Mouse (Mus musculus): ENCODE measurements around the gene Nrsn2.

Gene Nrsn2

DNA sequence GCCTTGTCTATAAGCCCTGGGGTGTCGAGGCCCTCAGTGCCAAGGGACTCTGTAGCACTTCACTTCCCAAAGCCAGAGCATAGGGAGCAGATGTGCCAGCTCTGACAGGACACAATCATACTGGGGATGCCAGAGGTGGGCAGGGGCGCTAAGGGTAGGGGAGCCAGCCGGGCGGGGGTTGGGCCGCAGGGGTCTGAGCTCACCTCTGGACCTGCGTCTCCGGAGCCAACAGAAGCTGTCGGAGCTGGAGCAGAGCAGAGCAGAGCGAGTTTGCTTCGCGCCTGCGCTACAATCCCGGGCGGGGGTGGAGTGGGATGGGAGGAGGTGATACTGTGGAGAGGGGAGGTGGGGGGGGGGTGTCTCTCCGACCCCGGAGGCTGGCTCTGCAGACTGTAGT is at the start of gene Nrsn2:
Gene Nrsn2, minus strand, starts transcription at position 294 of the 397 bp plus-strand sequence.
- ATAC-seq (ENCODE audit: insufficient number of reproducible peaks, low FRiP score, low TSS enrichment) = no peak

DNA sequence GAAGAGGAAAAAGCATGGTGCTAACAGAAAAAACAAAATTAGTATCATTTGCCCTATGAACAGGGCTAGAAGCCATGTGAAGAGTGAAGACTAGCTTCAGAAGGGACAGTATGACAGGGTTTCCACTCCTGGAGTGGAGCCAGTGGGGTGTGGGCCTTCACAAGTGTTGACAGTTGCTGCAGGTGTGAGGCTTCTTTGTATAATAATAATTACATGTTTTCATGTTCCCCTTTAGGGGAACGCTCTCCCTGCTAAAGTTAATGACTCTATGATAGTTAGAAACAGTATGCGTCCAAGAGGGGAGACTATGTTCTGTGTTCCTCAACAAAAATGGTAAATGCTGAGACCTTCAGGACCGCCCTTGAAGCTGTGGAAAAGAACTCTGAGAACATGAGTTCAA is 39.3 kb upstream of the Nrsn2 start:
- no peak for ATAC-seq (ENCODE audit: insufficient number of reproducible peaks, low FRiP score, low TSS enrichment)

DNA sequence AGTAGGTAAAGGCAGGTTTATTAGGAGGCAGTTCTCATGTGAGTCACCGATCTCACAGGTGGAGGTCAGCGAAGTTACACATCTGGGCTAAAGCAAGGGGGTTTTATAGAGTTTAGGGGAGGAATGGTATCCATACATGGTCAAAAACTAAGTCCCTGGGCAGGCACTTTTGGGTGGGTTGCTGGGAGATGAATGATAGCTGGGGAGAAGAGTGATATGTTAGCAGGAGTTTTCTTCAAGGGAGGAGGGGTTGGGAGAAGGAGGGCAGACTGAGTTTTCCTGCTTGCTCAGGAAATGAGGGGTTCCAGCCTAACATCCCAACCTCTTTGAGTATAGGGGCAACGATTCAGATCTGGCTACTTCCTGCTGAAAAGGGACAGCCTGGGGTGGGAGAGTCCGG is 38.8 kb upstream of the Nrsn2 start, which contains the start of gene 6820408C15Rik:
Gene 6820408C15Rik, plus strand, starts transcription at position 301 of the 400 bp plus-strand sequence.
- no peak for ATAC-seq (ENCODE audit: insufficient number of reproducible peaks, low FRiP score, low TSS enrichment)

DNA sequence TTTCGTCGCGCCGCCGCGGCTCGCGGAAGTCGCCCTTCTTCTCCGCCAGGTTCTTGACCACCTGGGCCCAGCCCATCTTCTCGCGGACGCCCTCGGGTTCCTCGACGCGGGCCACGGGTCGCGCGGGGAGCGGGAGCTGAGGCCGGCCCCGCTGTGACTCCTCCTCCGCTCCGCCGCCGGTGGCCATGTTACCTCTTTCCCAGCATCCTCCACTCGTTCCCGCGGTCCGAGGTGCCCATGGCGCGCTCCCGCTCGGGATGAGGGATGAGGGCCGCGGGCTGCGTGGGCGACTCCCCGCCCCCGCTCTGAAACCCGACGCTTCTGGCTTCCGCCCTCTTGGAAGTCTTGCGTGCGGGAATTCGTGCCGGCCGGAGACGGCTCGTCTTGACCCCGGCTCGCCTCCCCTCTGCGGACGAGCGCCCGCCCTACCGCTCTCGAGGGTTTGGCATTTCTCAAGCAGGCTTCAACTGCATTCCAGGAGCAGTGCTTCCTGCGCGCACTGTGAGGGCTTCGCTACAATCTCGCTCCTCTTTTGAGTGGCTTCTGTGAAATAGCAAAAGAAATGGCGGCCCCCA is 38.2 kb upstream of the Nrsn2 start, which contains the start of gene Zcchc3:
Gene Zcchc3, minus strand, starts transcription at position 437 of the 575 bp plus-strand sequence.
- ATAC-seq (ENCODE audit: insufficient number of reproducible peaks, low FRiP score, low TSS enrichment) = peak; percentile 90

DNA sequence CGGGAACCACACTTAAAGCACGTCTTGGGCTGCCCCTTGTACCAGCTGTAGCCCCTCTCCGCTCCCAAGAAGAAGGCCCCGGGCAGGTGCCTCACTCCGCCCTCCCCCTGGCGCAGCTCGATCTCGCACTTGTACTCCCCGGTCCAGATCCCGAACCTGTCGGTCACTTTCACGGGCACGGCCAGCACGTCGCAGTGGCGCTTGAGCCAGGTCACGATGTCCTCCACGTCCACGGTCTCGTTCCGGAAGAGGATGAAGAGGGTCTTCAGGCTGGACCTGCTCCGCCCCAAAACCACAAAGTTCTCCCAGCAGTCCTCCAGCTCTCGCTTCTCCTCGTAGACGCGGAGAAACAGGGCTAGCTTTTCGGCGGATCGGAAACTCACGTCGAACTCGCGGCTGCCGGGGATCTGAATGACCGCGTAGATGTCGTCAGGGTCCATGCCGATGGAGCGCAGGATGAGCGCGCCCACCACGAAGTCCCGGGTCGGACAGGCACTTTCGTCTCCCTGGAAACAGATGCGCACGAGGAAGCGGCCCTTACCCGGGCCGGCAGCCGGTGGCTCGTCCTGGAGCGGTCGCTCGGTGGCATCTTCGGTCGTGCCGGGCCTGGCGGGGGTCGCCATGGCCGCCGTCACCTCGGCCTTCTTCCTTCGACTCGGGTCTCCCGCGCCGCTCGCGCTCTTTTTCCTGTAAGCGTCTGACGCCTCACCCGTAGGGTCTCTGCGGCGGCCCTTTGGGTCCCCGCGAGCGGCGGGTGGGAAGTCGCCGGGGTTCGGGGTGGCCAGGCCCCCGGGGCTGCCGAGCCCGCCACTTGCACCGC is 37.5 kb upstream of the Nrsn2 start:
- no peak for ATAC-seq (ENCODE audit: insufficient number of reproducible peaks, low FRiP score, low TSS enrichment)

DNA sequence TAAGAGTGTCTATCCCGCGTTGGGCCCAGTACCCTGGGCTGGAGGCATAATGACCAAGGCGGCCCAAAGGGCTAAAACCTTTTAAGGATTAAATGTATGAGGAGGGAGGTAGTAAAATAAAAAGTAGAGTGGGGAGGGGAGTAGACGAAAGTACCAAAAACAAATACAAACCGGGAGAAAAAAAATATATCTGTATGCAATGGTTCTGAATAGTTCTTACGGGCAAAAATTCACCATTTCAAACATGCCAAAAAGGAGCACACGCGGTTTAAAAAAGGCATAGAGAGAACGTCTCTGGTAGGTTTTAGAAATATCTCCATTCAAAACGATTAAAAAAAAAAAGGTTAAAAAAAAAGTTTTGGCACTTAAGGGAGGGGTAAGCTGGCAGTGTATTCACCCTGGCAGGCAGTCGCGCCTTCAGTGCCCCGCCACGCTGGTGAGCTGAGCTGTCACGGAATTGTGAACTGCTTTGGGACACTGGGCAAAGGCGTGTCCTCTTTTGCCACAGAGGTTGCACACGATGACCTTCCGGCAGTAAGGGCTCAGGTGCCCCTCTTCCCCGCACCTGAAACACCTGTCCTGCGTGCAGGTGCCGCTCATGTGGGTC is 36.8 kb upstream of the Nrsn2 start:
- no peak for ATAC-seq (ENCODE audit: insufficient number of reproducible peaks, low FRiP score, low TSS enrichment)

DNA sequence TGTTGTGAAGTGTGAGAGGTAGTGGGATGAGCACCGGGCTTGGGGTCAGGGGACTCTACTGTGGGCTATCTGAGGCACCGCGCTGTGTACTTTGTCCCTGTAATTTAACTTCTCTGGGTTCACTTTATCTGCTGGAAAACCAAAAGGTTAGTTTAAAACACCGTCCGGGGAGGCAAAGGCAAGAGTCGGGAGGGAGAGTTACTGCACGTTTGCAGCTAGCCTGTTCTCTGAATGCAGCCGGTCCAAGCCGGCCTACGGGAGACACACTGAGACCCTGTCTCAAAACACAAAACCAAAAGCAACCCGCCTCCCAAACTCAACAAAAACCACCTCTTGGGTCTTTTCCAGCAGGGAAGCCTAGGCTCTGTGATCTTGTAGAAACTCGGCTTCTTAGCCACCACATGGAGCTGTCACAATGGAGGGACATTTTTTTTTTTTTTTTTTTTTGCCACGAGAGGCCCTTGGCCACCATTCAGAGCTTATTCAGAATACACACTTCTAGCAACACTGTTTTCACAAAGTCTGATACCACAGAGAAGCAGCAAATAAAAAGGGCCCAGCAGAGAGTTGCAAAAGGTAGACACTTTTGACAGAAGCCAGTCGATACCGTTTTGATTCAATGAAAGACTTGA is 36.2 kb upstream of the Nrsn2 start:
- ATAC-seq (ENCODE audit: insufficient number of reproducible peaks, low FRiP score, low TSS enrichment) = no peak

DNA sequence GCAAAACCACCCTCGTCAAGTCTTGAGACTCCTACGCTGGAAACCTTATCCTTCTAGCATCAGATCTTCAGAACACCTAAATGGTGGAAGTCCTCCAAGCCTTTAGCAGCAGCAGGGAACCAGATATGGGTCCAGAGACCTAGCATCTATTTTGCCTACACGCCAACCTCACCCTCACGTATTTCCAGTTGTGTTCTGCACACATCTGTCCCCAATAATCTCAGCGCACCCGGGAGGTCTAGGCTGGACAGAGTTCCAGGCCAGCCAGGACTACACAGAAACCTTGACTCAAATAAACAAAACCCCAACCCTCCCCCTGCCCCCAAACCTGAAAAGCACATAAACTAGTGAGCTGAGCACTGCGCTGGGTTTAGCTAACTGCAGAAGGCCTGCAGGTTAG is 35.0 kb upstream of the Nrsn2 start:
- no peak for ATAC-seq (ENCODE audit: insufficient number of reproducible peaks, low FRiP score, low TSS enrichment)

DNA sequence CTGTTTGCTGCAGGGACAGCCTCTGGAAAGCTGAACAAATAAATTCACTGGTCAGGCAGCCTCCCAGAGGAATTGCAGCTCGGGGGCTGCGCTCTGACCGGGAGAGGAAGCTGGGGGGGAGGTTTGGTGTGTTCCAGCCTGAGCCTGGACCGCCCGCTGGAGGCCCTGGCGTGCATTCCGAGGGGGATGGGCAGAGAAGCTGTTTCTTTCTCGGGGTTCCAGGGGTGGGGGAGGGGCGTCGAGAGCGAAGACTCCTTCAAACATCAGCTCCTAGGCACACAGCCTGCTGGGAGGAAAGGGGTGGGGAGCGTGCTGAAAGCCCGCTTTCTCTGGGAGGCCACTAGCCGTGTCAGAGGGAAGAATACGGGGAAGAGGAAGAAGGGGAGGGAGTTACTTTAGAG is 34.5 kb upstream of the Nrsn2 start:
- ATAC-seq (ENCODE audit: insufficient number of reproducible peaks, low FRiP score, low TSS enrichment) = no peak

DNA sequence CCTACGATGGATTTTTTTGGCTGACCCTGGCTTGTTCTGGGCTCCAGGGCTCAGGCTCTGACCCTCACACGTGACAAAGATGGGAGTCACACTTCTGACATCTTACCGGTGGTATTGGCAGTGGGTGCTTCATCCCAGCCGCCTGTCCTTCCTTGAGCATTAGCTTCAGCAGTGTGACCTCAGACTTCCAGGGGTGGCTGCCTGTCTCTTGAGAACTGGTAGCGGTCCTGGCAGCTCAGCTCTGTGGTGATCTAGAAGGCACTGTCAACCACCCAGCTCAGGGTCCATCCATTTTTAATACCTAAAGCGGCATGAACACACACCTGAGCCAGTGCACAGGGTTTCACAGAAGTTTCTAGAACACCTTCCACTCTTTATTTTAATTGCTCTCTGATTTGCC is 33.3 kb upstream of the Nrsn2 start:
- no peak for ATAC-seq (ENCODE audit: insufficient number of reproducible peaks, low FRiP score, low TSS enrichment)

DNA sequence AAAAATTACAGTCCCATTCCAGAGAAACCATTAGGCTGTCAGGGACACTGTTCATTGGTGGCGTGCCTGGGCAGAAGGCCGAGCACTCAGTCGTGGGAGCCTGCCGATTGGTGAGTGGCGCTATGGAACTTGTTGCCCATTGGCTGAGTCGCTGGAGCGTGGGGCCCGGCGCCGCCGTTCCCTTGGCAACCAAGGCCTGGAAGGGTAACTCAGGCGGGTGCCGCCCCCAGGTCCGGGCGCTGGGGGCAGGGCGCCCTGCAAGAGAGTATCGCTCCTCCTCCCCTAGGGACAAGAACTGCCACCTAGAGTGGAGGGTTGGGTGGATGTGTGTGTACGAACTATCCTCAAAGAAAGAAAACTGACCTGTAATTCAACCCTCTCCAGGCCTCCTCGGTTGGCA is 29.7 kb upstream of the Nrsn2 start:
- peak; percentile 100 for ATAC-seq (ENCODE audit: insufficient number of reproducible peaks, low FRiP score, low TSS enrichment)

DNA sequence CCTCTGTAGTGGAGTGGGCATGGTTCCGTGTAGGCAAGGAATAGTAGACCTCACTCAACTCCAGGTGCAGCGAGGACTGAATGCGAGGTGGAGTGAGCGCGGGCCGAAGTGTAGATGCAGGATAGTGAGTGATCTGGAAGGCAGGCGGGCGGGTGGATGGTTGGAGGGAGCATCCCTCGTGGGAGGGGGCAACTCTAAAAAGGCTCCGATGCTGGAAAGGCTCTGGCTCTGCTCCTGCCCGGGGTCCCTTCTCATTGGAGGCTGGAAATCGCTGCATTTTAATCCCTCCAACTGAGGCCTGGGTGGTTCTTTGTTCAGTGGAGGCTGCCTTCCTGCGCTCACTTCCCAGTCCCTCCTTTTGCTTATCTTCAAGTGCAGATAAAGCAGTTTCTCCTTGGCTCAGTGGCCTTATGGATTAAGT is 22.7 kb upstream of the Nrsn2 start:
- ATAC-seq (ENCODE audit: insufficient number of reproducible peaks, low FRiP score, low TSS enrichment) = peak; percentile 24; the same call in 1 of the 2 replicates

DNA sequence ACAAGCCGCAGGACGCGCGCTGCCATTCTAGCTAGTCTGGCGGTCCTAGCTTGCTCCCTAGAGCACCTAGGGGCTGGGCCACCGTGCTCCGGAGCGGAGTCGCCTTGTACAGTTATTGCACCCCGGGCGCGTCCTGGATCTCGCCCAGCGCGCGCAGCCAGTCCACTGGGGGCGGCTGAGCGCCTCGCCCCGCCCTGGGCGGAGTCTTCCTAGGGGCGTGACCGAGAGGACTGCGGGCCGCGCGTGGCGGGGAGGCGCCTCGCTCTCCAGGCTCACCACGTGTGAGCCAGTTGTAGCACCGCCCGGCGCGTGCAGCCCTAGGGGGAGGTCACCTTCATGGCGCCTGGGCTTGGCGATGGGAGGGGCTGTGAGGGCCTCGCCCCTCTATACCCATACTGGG is 22.3 kb upstream of the Nrsn2 start:
- ATAC-seq (ENCODE audit: insufficient number of reproducible peaks, low FRiP score, low TSS enrichment) = peak; percentile 60

DNA sequence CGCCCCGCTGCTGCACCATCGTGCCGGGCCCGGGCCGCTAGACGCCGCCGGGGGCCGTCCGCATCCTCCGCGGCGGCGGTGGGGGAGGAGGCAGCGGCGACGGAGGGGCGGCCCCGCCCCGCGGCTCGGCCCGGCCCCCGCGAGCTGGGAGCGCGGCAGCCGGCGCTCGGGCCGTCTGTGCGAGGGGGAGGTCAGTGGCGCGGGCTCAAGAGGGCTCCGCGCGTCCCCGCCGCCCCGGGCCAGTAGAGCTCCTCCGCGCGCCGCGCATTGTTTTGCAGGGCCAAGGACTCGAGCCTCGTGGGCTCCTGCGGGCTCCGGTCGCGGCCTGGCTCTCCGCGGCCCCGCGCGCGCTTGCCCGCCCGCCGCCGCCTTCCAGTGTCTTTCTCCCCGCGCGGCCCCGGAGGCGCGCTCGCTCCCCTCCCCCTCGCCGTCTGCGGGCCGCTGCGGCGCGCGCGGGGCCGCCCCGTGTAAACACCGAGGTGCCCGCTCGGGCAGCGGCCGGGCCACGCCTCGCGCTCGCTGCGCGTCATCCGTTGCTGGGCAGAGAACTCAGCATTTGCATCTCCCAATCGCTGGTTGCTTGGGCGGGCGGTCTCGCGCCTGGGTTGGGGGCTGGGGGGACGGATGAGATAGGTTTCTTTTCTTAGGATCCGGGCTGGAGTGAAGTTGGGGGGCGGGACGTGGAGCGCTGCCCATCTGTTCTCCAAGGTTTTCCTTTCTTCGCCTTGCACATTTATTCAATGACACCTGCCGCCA is 21.4 kb upstream of the Nrsn2 start, which contains the start of gene Sox12:
Gene Sox12, minus strand, starts transcription at position 384 of the 756 bp plus-strand sequence.
- peak; percentile 78 for ATAC-seq (ENCODE audit: insufficient number of reproducible peaks, low FRiP score, low TSS enrichment)

DNA sequence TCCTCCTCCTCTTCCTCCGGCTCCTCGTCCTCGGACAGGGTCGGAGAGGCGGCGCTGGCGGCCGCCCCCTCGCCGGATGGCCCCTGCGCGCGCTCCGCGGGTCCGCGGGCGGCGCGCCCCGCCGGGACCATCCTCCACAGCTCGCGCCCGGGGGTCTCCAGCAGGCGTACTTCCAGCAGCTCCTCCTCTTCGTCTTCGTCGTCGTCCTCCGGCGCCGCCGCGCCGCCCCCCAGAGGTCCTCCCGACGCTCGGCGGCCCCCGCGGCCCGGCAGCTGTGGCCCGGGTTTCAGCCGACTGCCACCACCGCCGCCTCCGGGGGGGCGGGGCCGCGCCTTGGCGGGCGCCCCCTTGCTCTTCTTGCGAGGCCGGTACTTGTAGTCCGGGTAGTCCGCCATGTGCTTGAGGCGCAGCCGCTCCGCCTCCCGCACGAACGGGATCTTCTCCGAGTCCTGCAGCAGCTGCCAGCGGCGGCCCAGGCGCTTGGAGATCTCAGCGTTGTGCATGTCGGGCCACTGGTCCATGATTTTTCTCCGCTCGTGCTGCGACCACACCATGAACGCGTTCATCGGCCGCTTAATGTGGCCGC is 20.7 kb upstream of the Nrsn2 start:
- no peak for ATAC-seq (ENCODE audit: insufficient number of reproducible peaks, low FRiP score, low TSS enrichment)

DNA sequence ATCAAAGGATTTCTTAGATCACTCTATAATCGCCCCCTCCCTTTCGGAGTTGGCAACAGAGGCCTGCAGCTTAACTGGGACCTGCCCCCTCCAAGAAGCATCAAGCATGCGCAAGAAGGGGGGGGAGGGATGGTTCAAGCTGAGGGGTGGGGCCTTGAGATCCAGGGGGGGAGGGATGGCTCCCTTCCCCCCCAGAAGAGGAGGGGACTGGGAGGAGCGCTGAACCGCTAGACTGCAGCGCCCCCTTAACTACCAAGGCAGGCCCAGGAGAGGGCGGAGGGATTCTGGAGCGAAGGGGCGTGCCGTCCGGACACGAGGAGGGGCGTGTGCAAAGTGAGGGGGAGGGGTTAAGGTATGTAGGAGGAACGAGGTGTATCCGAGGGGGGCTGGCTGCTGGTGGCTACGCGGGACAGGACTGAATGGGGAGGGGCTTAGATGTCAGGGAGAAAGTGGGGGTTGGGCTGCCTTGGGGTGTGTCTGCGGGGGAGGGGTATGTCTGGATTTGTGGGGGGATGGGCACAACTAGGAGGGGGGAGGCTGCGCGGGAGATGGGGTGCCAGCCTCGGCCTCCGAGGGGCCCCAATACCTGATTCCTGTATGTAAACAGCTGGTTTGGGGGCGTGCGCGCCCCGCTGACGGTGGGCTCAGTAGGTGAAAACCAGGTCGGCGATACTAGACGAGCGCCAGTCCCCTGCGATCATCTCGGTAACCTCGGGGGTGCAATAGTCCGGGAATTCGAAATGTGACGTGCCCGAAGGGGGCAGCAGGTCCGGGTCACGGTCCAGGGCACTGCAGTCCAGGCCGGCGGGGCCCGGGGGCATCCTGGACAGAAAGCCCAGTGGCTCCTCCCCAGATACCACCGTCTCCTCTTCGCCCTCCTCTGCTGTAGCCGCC is 19.9 kb upstream of the Nrsn2 start:
- ATAC-seq (ENCODE audit: insufficient number of reproducible peaks, low FRiP score, low TSS enrichment) = no peak

DNA sequence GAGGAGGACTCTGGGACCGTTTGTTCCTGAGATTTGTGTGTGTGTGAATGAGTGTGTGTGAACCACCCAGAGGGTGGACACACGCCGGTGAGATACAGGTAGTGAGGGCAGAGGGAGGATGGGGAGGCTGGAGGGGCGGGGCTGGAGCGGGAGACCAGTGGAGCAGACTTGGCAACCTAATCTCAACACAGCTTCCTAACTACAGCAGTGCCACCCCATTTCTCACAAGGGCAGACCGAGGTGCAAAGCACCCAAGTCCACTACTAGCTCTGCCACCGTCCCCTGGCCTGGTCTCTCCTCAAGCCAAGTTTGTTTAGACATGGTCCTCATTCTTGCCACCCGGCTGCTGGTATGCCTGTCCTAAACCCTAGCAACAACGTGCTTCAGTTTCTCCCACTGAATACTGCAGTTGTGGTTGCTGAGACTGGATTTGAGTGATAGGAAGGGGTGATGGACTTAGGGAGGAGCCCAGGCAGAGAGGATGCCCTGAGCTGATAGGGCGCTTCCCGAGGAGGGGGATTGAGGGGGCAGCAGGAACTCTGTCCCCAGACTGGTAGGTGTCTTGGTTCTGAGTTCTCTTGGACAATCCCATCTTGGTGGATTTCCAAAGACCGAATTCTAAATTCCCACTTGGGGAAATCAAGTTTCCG is 19.0 kb upstream of the Nrsn2 start:
- no peak for ATAC-seq (ENCODE audit: insufficient number of reproducible peaks, low FRiP score, low TSS enrichment)
